Mouse (Mus musculus): Measurements from ENCODE around the gene Zbtb40. TPM values are rescaled to one million over a fixed set of nuclear protein-coding genes. Genes with fewer than 3 reads are reported as not detected.

The Zbtb40 gene
- 5.9 and 7.7 TPM in 2 replicates for polyA plus RNA-seq (2016; fragmentation: Nextera tagmentation; extraction: Ambion mirVana)

GRCm38 (mm10) chr4:137048550-137049032, at the start of gene Zbtb40:
TSS of gene Zbtb40 (minus strand) at chr4:137048801.
- Histone ChIP-seq H3K4me3 (peak within 1 kb of the TSS; percentile 74), H3K36me3 (no peaks in the 10 kb centered on the region), H3K4me2 (replicated peaks) (peak within 1 kb of the TSS; percentile 74), H3K9me3 (peaks cover 7% of the 10 kb centered on the region; the same call in 1 of the 2 replicates), H3K4me1 (peaks cover 17% of the 10 kb centered on the region), H3K9ac (replicated peaks) (peak within 1 kb of the TSS; percentile 73), H3K27ac (replicated peaks) (peak within 1 kb of the TSS; percentile 83), H3K27me3 (peaks cover 46% of the 10 kb centered on the region)
- WGBS, result 2% methylated on average over 32 of the region's 32 CpGs
- peak; percentile 96 for ATAC-seq (ENCODE audit: low FRiP score, low read depth)

DNA sequence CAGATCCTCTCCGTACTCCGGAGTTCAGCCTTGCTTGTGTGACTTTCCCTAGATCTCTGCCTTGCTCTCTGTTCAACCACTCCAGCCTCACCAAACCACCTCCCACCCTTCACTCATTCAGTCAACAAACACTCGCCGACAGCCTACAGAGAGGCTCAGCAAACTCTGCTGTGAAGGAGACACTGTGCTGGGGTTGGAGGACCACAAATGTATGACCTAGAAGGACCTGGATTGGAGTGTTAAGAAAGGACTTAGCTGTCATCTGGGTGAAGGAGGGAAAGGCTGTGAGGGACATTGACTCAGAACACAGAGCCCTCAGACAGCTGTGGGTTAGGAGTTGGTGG, 49.4 kb upstream of the Zbtb40 start:
- H3K27ac ChIP-seq (replicated peaks), result no peak overlapping the region
- H3K4me3 ChIP-seq, result no peak overlapping the region
- H3K9me3 ChIP-seq, result no peaks in the 10 kb centered on the region
- no peak overlapping the region for H3K4me2 ChIP-seq (replicated peaks)
- H3K4me1 ChIP-seq, result peaks cover 4% of the 10 kb centered on the region; the same call in 1 of the 2 replicates
- no peaks in the 10 kb centered on the region for H3K36me3 ChIP-seq
- ATAC-seq (ENCODE audit: low FRiP score, low read depth), result no peak
- H3K9ac ChIP-seq (replicated peaks), result no peak overlapping the region
- WGBS, result 85% methylated on average over 4 of the region's 4 CpGs
- peaks cover 12% of the 10 kb centered on the region; the same call in 1 of the 2 replicates for H3K27me3 ChIP-seq

DNA sequence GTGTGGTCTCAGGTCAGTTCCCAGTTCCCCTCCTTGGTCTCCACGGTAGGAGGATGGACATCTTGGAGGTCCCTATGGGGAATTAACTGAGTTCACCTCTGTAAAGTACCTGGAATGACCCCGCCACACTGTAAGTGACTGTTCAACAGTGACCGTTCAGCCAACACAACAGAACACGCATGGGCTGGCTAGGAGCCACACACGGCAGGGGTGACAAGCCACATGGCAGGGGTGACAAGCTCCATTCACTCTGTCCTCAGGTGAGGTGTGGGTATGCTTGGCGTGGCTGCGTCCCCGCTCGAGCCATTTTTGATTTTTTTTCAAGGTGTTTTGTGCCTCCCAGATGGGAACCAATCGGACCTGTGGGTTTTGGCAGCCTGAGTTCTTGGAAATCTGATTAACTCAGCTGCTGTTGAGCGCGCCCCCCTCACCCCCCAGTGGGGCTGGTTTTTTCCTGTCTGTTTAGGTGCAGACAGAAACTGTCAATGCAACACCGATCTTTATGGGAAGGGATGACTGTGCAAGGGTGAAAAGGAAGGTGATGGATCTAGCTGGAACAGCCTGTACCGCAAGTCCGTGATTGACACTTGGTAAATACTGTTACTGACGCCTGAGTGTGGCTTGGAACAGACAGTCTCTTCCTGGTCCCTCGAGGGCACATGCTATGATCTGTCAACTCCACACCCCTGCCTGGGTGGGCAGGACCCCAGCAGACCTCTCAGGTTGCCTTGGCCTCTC, 48.8 kb upstream of the Zbtb40 start:
- H3K27ac ChIP-seq (replicated peaks), result no peak overlapping the region
- no peak overlapping the region for H3K4me3 ChIP-seq
- no peaks in the 10 kb centered on the region for H3K36me3 ChIP-seq
- H3K9me3 ChIP-seq, result no peaks in the 10 kb centered on the region
- H3K4me1 ChIP-seq, result peaks cover 4% of the 10 kb centered on the region; the same call in 1 of the 2 replicates
- no peak for ATAC-seq (ENCODE audit: low FRiP score, low read depth)
- WGBS, result 81% methylated on average over 17 of the region's 17 CpGs
- no peak overlapping the region for H3K4me2 ChIP-seq (replicated peaks)
- H3K27me3 ChIP-seq, result peaks cover 12% of the 10 kb centered on the region; the same call in 1 of the 2 replicates
- no peak overlapping the region for H3K9ac ChIP-seq (replicated peaks)

GRCm38 (mm10) chr4:137096353-137096752, 47.8 kb upstream of the Zbtb40 start:
- no peaks in the 10 kb centered on the region for H3K9me3 ChIP-seq
- no peak overlapping the region for H3K4me3 ChIP-seq
- no peaks in the 10 kb centered on the region for H3K36me3 ChIP-seq
- no peak overlapping the region for H3K9ac ChIP-seq (replicated peaks)
- 63% methylated on average over 10 of the region's 10 CpGs for WGBS
- no peak overlapping the region for H3K4me2 ChIP-seq (replicated peaks)
- ATAC-seq (ENCODE audit: low FRiP score, low read depth), result no peak
- H3K27ac ChIP-seq (replicated peaks), result no peak overlapping the region
- H3K4me1 ChIP-seq, result peaks cover 4% of the 10 kb centered on the region; the same call in 1 of the 2 replicates
- peaks cover 12% of the 10 kb centered on the region; the same call in 1 of the 2 replicates for H3K27me3 ChIP-seq

- H3K4me2 ChIP-seq (replicated peaks), result no peak overlapping the region
- H3K27me3 ChIP-seq, result peaks cover 8% of the 10 kb centered on the region; the same call in 1 of the 2 replicates
- ATAC-seq (ENCODE audit: low FRiP score, low read depth), result no peak
- no peak overlapping the region for H3K4me3 ChIP-seq
- no peak overlapping the region for H3K27ac ChIP-seq (replicated peaks)
- no peaks in the 10 kb centered on the region for H3K36me3 ChIP-seq
- WGBS, result 59% methylated on average over 18 of the region's 18 CpGs
- no peak overlapping the region for H3K9ac ChIP-seq (replicated peaks)
- H3K4me1 ChIP-seq, result peaks cover 4% of the 10 kb centered on the region; the same call in 1 of the 2 replicates
- no peaks in the 10 kb centered on the region for H3K9me3 ChIP-seq
These were observed 36.6 kb upstream of the Zbtb40 start for GRCm38 (mm10) chr4:137085083-137085810.

GRCm38 (mm10) chr4:137082866-137083265, 34.3 kb upstream of the Zbtb40 start:
- H3K27ac ChIP-seq (replicated peaks), result no peak overlapping the region
- WGBS, result 69% methylated on average over 2 of the region's 2 CpGs
- H3K36me3 ChIP-seq, result no peaks in the 10 kb centered on the region
- no peak for ATAC-seq (ENCODE audit: low FRiP score, low read depth)
- peaks cover 4% of the 10 kb centered on the region; the same call in 1 of the 2 replicates for H3K4me1 ChIP-seq
- H3K4me3 ChIP-seq, result no peak overlapping the region
- no peaks in the 10 kb centered on the region for H3K9me3 ChIP-seq
- peaks cover 8% of the 10 kb centered on the region; the same call in 1 of the 2 replicates for H3K27me3 ChIP-seq
- H3K4me2 ChIP-seq (replicated peaks), result no peak overlapping the region
- H3K9ac ChIP-seq (replicated peaks), result no peak overlapping the region

- no peak overlapping the region for H3K27ac ChIP-seq (replicated peaks)
- H3K27me3 ChIP-seq, result peaks cover 12% of the 10 kb centered on the region; the same call in 1 of the 2 replicates
- no peak overlapping the region for H3K4me3 ChIP-seq
- no peak overlapping the region for H3K4me2 ChIP-seq (replicated peaks)
- no peaks in the 10 kb centered on the region for H3K9me3 ChIP-seq
- H3K9ac ChIP-seq (replicated peaks), result no peak overlapping the region
- ATAC-seq (ENCODE audit: low FRiP score, low read depth), result no peak
- peaks cover 4% of the 10 kb centered on the region; the same call in 1 of the 2 replicates for H3K4me1 ChIP-seq
- WGBS, result 91% methylated on average over 4 of the region's 4 CpGs
- no peaks in the 10 kb centered on the region for H3K36me3 ChIP-seq
These were observed 32.8 kb upstream of the Zbtb40 start for GRCm38 (mm10) chr4:137081401-137081800.

- WGBS, result 45% methylated on average over 2 of the region's 2 CpGs
- Histone ChIP-seq H3K27ac (replicated peaks) (no peak overlapping the region), H3K4me3 (no peak overlapping the region), H3K9me3 (no peaks in the 10 kb centered on the region), H3K36me3 (no peaks in the 10 kb centered on the region), H3K4me2 (replicated peaks) (no peak overlapping the region), H3K9ac (replicated peaks) (no peak overlapping the region), H3K4me1 (no peaks in the 10 kb centered on the region), H3K27me3 (peaks cover 17% of the 10 kb centered on the region)
- no peak for ATAC-seq (ENCODE audit: low FRiP score, low read depth)
These were observed 28.6 kb upstream of the Zbtb40 start for GRCm38 (mm10) chr4:137077216-137077615.

DNA sequence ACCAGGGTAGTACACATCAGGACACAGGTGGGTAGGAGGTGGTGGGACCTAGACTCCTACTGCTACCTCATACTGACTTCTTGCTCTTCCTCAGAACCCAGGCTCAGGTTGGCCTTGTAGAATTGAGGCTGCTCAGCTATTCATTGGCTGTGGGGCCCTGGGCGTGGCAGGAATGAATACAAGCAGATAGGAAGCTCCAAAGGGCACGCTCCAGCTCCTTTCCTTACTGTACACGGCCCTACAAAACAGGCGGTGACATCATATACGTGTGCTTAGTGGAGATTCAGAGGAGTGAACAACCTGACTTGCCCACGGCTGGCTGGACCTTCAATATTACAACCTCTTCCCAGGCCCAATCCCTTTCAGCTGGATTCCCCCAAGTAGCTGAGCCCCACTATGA, 22.6 kb upstream of the Zbtb40 start:
- 87% methylated on average over 6 of the region's 6 CpGs for WGBS
- H3K27me3 ChIP-seq, result peaks cover 25% of the 10 kb centered on the region
- H3K9me3 ChIP-seq, result no peaks in the 10 kb centered on the region
- no peak overlapping the region; the same call in 1 of the 2 replicates for H3K9ac ChIP-seq (replicated peaks)
- H3K36me3 ChIP-seq, result no peaks in the 10 kb centered on the region
- peaks cover 6% of the 10 kb centered on the region for H3K4me1 ChIP-seq
- ATAC-seq (ENCODE audit: low FRiP score, low read depth), result no peak
- no peak overlapping the region for H3K4me3 ChIP-seq
- no peak overlapping the region for H3K27ac ChIP-seq (replicated peaks)
- H3K4me2 ChIP-seq (replicated peaks), result no peak overlapping the region

DNA sequence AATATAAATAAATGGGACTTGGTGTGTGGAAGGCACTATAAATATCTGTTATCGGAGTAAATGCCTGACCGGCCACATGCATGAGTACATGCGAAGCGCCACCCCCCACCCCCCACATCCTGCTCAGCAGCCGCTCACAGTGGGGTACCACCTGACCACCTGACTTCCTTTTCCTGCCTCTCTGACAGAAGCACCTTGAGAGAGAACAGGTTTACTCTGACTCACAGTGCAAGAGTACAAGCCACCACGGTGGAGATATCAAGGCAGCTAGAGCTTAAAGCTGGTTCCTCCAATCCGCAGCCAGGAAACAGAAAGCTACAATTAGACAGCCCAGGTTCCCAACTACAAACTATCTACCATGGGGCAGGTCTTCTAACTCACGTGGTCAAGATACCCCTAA, 19.9 kb upstream of the Zbtb40 start:
- Histone ChIP-seq H3K27me3 (peaks cover 29% of the 10 kb centered on the region), H3K9ac (replicated peaks) (no peak overlapping the region), H3K4me3 (no peak overlapping the region), H3K36me3 (no peaks in the 10 kb centered on the region), H3K27ac (replicated peaks) (no peak overlapping the region), H3K4me1 (peaks cover 6% of the 10 kb centered on the region), H3K4me2 (replicated peaks) (no peak overlapping the region), H3K9me3 (no peaks in the 10 kb centered on the region)
- no peak for ATAC-seq (ENCODE audit: low FRiP score, low read depth)
- 49% methylated on average over 8 of the region's 8 CpGs for WGBS

GRCm38 (mm10) chr4:137065846-137066245, 17.2 kb upstream of the Zbtb40 start:
- ATAC-seq (ENCODE audit: low FRiP score, low read depth), result no peak
- peaks cover 6% of the 10 kb centered on the region for H3K4me1 ChIP-seq
- H3K4me2 ChIP-seq (replicated peaks), result no peak overlapping the region
- H3K9ac ChIP-seq (replicated peaks), result no peak overlapping the region
- H3K27me3 ChIP-seq, result peaks cover 29% of the 10 kb centered on the region
- WGBS, result 70% methylated on average over 6 of the region's 6 CpGs
- H3K27ac ChIP-seq (replicated peaks), result no peak overlapping the region
- H3K36me3 ChIP-seq, result no peaks in the 10 kb centered on the region
- H3K9me3 ChIP-seq, result no peaks in the 10 kb centered on the region
- no peak overlapping the region for H3K4me3 ChIP-seq

GRCm38 (mm10) chr4:137054932-137055331, 6.3 kb upstream of the Zbtb40 start:
- Histone ChIP-seq H3K27ac (replicated peaks) (no peak overlapping the region), H3K9ac (replicated peaks) (no peak overlapping the region), H3K4me1 (no peaks in the 10 kb centered on the region), H3K36me3 (no peaks in the 10 kb centered on the region), H3K4me3 (no peak overlapping the region), H3K27me3 (peaks cover 62% of the 10 kb centered on the region), H3K9me3 (0 out of 2 replicates have a peak, but pooled peaks cover 4% of the 10 kb centered on the region), H3K4me2 (replicated peaks) (no peak overlapping the region)
- no peak for ATAC-seq (ENCODE audit: low FRiP score, low read depth)
- 71% methylated on average over 3 of the region's 3 CpGs for WGBS

All from midbrain, embryonic 12.5 days (tissue).